Comparison of ENCODE assay signal across 22 mouse cellular contexts in the genomic region with DNA sequence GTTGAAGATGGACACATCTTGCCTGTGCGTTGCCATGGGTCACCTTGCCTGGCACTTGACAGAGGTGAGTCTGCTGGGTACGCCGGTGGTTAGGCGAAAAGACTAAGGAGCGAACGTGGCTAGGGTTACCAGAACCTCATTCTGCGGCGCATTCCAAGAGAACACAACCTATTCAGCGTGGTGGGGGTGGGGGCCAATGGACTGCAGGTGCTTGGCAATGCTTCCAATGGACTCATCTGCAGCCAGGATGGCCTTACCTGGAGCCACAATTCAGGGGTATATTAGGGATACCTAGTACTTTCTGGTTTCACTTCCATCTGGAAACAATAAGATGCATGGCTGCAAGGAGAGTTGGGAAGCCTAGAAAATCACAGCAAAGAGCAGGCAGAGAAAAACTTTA. TPM values are rescaled to one million over a fixed set of nuclear protein-coding genes. Genes with fewer than 3 reads are reported as not detected.
"Had no signal": no experiment of that assay in that cellular context is flagged by ENCODE, and none has a peak within 500 bp of the region (broad histone marks: within the 10 kb centered on the region; RNA-seq: fewer than 3 reads in every experiment).

A gene (minus strand): TSS at position 101 of the 400 bp plus-strand sequence.

- H3K4me2 ChIP-seq: neural tube, embryonic 12.5 days; neural tube, embryonic 13.5 days; neural tube, embryonic 15.5 days; stomach, embryonic 15.5 days had no signal

- DNase-seq: retina, postnatal 1 day; right cerebral cortex, adult 18-20 months; right cerebral cortex, postnatal 14 days; right cerebral cortex, postnatal 25 days; right cerebral cortex, postnatal 4 days; spleen, adult 18-20 months; thymus, adult 18-20 months; thymus, adult 2 months; thymus, postnatal 14 days; thymus, postnatal 25 days; thymus, postnatal 36 days; thymus, postnatal 4 days had no signal

- H3K9ac ChIP-seq: neural tube, embryonic 12.5 days; neural tube, embryonic 13.5 days; neural tube, embryonic 15.5 days; stomach, embryonic 15.5 days had no signal

- H3K36me3 ChIP-seq: neural tube, embryonic 12.5 days; neural tube, embryonic 13.5 days; neural tube, embryonic 15.5 days; stomach, embryonic 15.5 days had no signal

- H3K4me1 ChIP-seq: neural tube, embryonic 12.5 days; neural tube, embryonic 13.5 days; neural tube, embryonic 15.5 days; stomach, embryonic 15.5 days had no signal

- H3K4me3 ChIP-seq: neural tube, embryonic 12.5 days; neural tube, embryonic 13.5 days; neural tube, embryonic 15.5 days; stomach, embryonic 15.5 days had no signal

- H3K9me3 ChIP-seq: neural tube, embryonic 12.5 days; neural tube, embryonic 13.5 days; neural tube, embryonic 15.5 days; stomach, embryonic 15.5 days had no signal

- H3K27me3 ChIP-seq: neural tube, embryonic 12.5 days; neural tube, embryonic 13.5 days; neural tube, embryonic 15.5 days; stomach, embryonic 15.5 days had no signal

- H3K27ac ChIP-seq: neural tube, embryonic 12.5 days; neural tube, embryonic 13.5 days; neural tube, embryonic 15.5 days; stomach, embryonic 15.5 days had no signal

RNA-seq across cellular contexts. Expression of the gene that starts here (rescaled TPM):
- total RNA-seq: neutrophil, adult 5-6 weeks had no signal
- polyA plus RNA-seq: neural tube, embryonic 11.5 days; neural tube, embryonic 12.5 days; neural tube, embryonic 14.5 days; neural tube, embryonic 15.5 days; small intestine, adult 2 months; spleen, adult 2 months; thymus, adult 2 months; thymus, postnatal 0 days had no signal
